10 mouse cellular contexts compared by ENCODE assay signal in genomic region chr13:34715437-34715838, GRCm38 (mm10). TPM values are rescaled to one million over a fixed set of nuclear protein-coding genes. Genes with fewer than 3 reads are reported as not detected.
DNase-seq lines count a peak whose midpoint lies in the region; ATAC-seq and TF ChIP-seq lines count a peak whose summit lies in the region.
"Had no signal": no experiment of that assay in that cellular context is flagged by ENCODE, and none has a peak within 500 bp of the region (broad histone marks: within the 10 kb centered on the region; RNA-seq: fewer than 3 reads in every experiment).

No protein-coding gene starts in this region.

- H3K27ac ChIP-seq in heart, embryonic 10.5 days: no peak overlapping the region
- H3K27ac ChIP-seq in heart, embryonic 13.5 days (replicated peaks): peak overlapping the region; percentile 59
- no peak overlapping the region for H3K27ac ChIP-seq in lung, embryonic 16.5 days (ENCODE audit: low read length)
- no peak overlapping the region for H3K27ac ChIP-seq in liver, postnatal 0 days (ENCODE audit: low read depth)
- H3K27ac ChIP-seq: neural tube, embryonic 12.5 days had no signal

- H3K4me2 ChIP-seq in heart, embryonic 13.5 days: no peak overlapping the region
- H3K4me2 ChIP-seq in lung, embryonic 16.5 days (ENCODE audit: low read depth, low read length): no peak overlapping the region
- no peak overlapping the region for H3K4me2 ChIP-seq in liver, postnatal 0 days (ENCODE audit: low read depth, low read length)
- H3K4me2 ChIP-seq: neural tube, embryonic 12.5 days had no signal

- 0 out of 2 replicates have a peak, but pooled peaks cover 3% of the 10 kb centered on the region for H3K4me1 ChIP-seq in heart, embryonic 10.5 days
- H3K4me1 ChIP-seq in heart, embryonic 13.5 days: peaks cover 13% of the 10 kb centered on the region
- H3K4me1 ChIP-seq in lung, embryonic 16.5 days (replicated peaks; ENCODE audit: control insufficient read depth, insufficient read depth, low read length): peaks cover 9% of the 10 kb centered on the region; the same call in 1 of the 2 replicates
- H3K4me1 ChIP-seq in liver, postnatal 0 days (ENCODE audit: insufficient read depth): no peaks in the 10 kb centered on the region
- H3K4me1 ChIP-seq: neural tube, embryonic 12.5 days had no signal

- H3K36me3 ChIP-seq in heart, embryonic 10.5 days: no peaks in the 10 kb centered on the region
- H3K36me3 ChIP-seq in heart, embryonic 13.5 days: no peaks in the 10 kb centered on the region
- H3K36me3 ChIP-seq in lung, embryonic 16.5 days (ENCODE audit: control insufficient read depth, insufficient read depth, low read length): no peaks in the 10 kb centered on the region
- H3K36me3 ChIP-seq in liver, postnatal 0 days (replicated peaks; ENCODE audit: insufficient read depth, low read length): no peaks in the 10 kb centered on the region
- H3K36me3 ChIP-seq: neural tube, embryonic 12.5 days had no signal

- H3K9ac ChIP-seq in heart, embryonic 13.5 days: no peak overlapping the region
- H3K9ac ChIP-seq in lung, embryonic 16.5 days (ENCODE audit: low read length): no peak overlapping the region
- no peak overlapping the region for H3K9ac ChIP-seq in liver, postnatal 0 days (replicated peaks)
- H3K9ac ChIP-seq: neural tube, embryonic 12.5 days had no signal

- no peaks in the 10 kb centered on the region for H3K27me3 ChIP-seq in heart, embryonic 10.5 days (ENCODE audit: insufficient read depth, poor library complexity, severe bottlenecking)
- no peaks in the 10 kb centered on the region for H3K27me3 ChIP-seq in heart, embryonic 13.5 days (replicated peaks)
- no peaks in the 10 kb centered on the region for H3K27me3 ChIP-seq in lung, embryonic 16.5 days (ENCODE audit: control insufficient read depth, insufficient read depth, low read depth, low read length)
- H3K27me3 ChIP-seq in liver, postnatal 0 days (ENCODE audit: insufficient read depth, low read length): no peaks in the 10 kb centered on the region
- H3K27me3 ChIP-seq: neural tube, embryonic 12.5 days had no signal

- no peak overlapping the region for H3K4me3 ChIP-seq in heart, embryonic 10.5 days
- H3K4me3 ChIP-seq in heart, embryonic 13.5 days: no peak overlapping the region
- H3K4me3 ChIP-seq in lung, embryonic 16.5 days (ENCODE audit: low read length): no peak overlapping the region
- no peak overlapping the region for H3K4me3 ChIP-seq in liver, postnatal 0 days (ENCODE audit: low read depth, low read length)
- H3K4me3 ChIP-seq: neural tube, embryonic 12.5 days had no signal

- no peak for TF ChIP-seq EP300 in liver, postnatal 0 days (IDR thresholded peaks at IDR 0.05; ENCODE audit: low read depth)

- ATAC-seq in heart, embryonic 13.5 days (ENCODE audit: extremely low read depth, insufficient number of reproducible peaks, low FRiP score, low TSS enrichment): no peak
- ATAC-seq in lung, embryonic 16.5 days (ENCODE audit: low read depth): peak; percentile 68; the same call in 1 of the 2 replicates
- no peak for ATAC-seq in liver, postnatal 0 days

- no peak for TF ChIP-seq CTCF in liver, postnatal 0 days (IDR thresholded peaks at IDR 0.05; ENCODE audit: low read depth)

- 54% methylated on average over 7 of the region's 7 CpGs for WGBS in heart, embryonic 10.5 days
- 42% methylated on average over 7 of the region's 7 CpGs for WGBS in heart, embryonic 13.5 days
- WGBS in lung, embryonic 16.5 days: 44% methylated on average over 7 of the region's 7 CpGs
- 58% methylated on average over 7 of the region's 7 CpGs for WGBS in liver, postnatal 0 days (ENCODE audit: insufficient replicate concordance)

- H3K9me3 ChIP-seq in heart, embryonic 10.5 days: no peaks in the 10 kb centered on the region
- no peaks in the 10 kb centered on the region for H3K9me3 ChIP-seq in heart, embryonic 13.5 days
- no peaks in the 10 kb centered on the region for H3K9me3 ChIP-seq in lung, embryonic 16.5 days (ENCODE audit: control insufficient read depth, low read length)
- no peaks in the 10 kb centered on the region for H3K9me3 ChIP-seq in liver, postnatal 0 days (ENCODE audit: low read length)
- H3K9me3 ChIP-seq: neural tube, embryonic 12.5 days had no signal

- peak; percentile 96 for DNase-seq in heart, adult 11 months
- DNase-seq in heart, embryonic 10.5 days (ENCODE audit: low spot score): no peak
- DNase-seq in adrenal gland, adult 2 months: peak; percentile 82
- no peak for DNase-seq in liver, postnatal 0 days
- DNase-seq in kidney, postnatal 14 days: no peak
- no peak for DNase-seq in kidney, postnatal 25 days

RNA-seq across cellular contexts. Expression of gene Fam50b, which starts 19.2 kb away (rescaled TPM):
- polyA plus RNA-seq in heart, embryonic 10.5 days (2016; fragmentation: Nextera tagmentation; extraction: Ambion mirVana): not detected in 2 replicates
- total RNA-seq in adrenal gland, adult 2 months (2021): not detected
- polyA plus RNA-seq in adrenal gland, adult 2 months (2012; rRNA removed): not detected in 2 replicates
- not detected in 2 replicates for polyA plus RNA-seq in heart, embryonic 13.5 days (2015; fragmentation: Nextera tagmentation; extraction: Ambion mirVana)
- not detected in 2 replicates for polyA plus RNA-seq in lung, embryonic 16.5 days (2015; fragmentation: Nextera tagmentation; extraction: Ambion mirVana)
- 0.08 and 0.12 TPM in 2 replicates for polyA plus RNA-seq in liver, postnatal 0 days (2015; fragmentation: Nextera tagmentation; extraction: Ambion mirVana)
- total RNA-seq: gastrocnemius, postnatal 4 days had no signal
- polyA plus RNA-seq: neural tube, embryonic 12.5 days had no signal

Comparison
In these comparisons a context has a peak if more than half of its experiments do, and no peak if none do; other contexts are left out.
1. DNase-seq: peak in heart, adult 11 months (single experiment) and adrenal gland, adult 2 months (single experiment); none in heart, embryonic 10.5 days (single experiment), liver, postnatal 0 days (single experiment), kidney, postnatal 14 days (single experiment) and kidney, postnatal 25 days (0 of 2).